Mouse (Mus musculus) hindbrain, embryonic 13.5 days (tissue): ENCODE measurements around the gene Zfp820. TPM values are rescaled to one million over a fixed set of nuclear protein-coding genes. Genes with fewer than 3 reads are reported as not detected.
"Not testable (repeated sequence)": the region's sequence is repeated elsewhere in the genome, so short reads cannot be mapped to it uniquely, and the experiment has no call there.

Source experiments
- ATAC-seq: fragments of 200-750 bp; cut with Nextera tagmentation; 2 replicates; pipeline ENCODE4 v1.8.0; 2017; ENCODE audit warnings: moderate TSS enrichment; ENCODE audit not compliant: low FRiP score
- H3K27ac ChIP-seq: fragments of 300-500 bp; sonication (generic); 2 replicates; pipeline ENCODE4 v1.5.1; 2015; ENCODE audit warnings: inconsistent platforms, mild to moderate bottlenecking, moderate library complexity
- H3K27me3 ChIP-seq: fragments of 300-500 bp; sonication (generic); 2 replicates; pipeline ENCODE4 v1.6.1; 2015; ENCODE audit warnings: mild to moderate bottlenecking, inconsistent platforms
- H3K36me3 ChIP-seq: fragments of 300-500 bp; sonication (generic); 2 replicates; pipeline ENCODE4 v1.6.1; 2015; ENCODE audit warnings: mild to moderate bottlenecking, inconsistent platforms
- H3K4me1 ChIP-seq: fragments of 300-500 bp; sonication (generic); replicated peaks from 2 replicates; pipeline ENCODE4 v1.6.1; 2015; ENCODE audit warnings: inconsistent platforms
- H3K4me2 ChIP-seq: fragments of 300-500 bp; sonication (generic); 2 replicates; pipeline ENCODE4 v1.6.1; 2015; ENCODE audit warnings: inconsistent platforms, mild to moderate bottlenecking, moderate library complexity
- H3K4me3 ChIP-seq: fragments of 300-500 bp; sonication (generic); 2 replicates; pipeline ENCODE4 v1.5.1; 2015; ENCODE audit warnings: mild to moderate bottlenecking, inconsistent platforms
- H3K9ac ChIP-seq: fragments of 300-500 bp; sonication (generic); 2 replicates; pipeline ENCODE4 v1.6.1; 2015; ENCODE audit warnings: mild to moderate bottlenecking, inconsistent platforms
- H3K9me3 ChIP-seq: fragments of 300-500 bp; sonication (generic); 2 replicates; pipeline ENCODE4 v1.6.1; 2016; ENCODE audit warnings: inconsistent platforms
- WGBS: fragments of 180-500 bp; shearing (Covaris S2); methylation state at CpG from one replicate; pipeline ENCODE4 v1.1.7; 2015; 5-methylcytosine and 5-hydroxymethylcytosine counted together
- polyA plus RNA-seq: library from polyadenylated mRNA; unstranded; fragments of >200 nt; fragmentation: Nextera tagmentation; extraction: Ambion mirVana; gene quantifications from 2 replicates; pipeline ENCODE4 v1.2.1, GENCODE M21; 2015

The Zfp820 gene
- 2.5 and 2.9 TPM in 2 replicates for polyA plus RNA-seq

GRCm38 (mm10) chr17:21845545-21846321 is at the start of gene Zfp820:
Zfp820 (minus strand) TSS chr17:21845772.
- ATAC-seq, result peak; percentile 98
- peaks cover 10% of the 10 kb centered on the region for H3K4me1 ChIP-seq
- 5% methylated on average over 22 of the region's 22 CpGs for WGBS
- H3K4me3 ChIP-seq, result peak within 1 kb of the TSS; percentile 57
- H3K9ac ChIP-seq, result peak within 1 kb of the TSS; percentile 77
- no peaks in the 10 kb centered on the region for H3K27me3 ChIP-seq
- no peak within 1 kb of the TSS for H3K27ac ChIP-seq
- no peaks in the 10 kb centered on the region for H3K9me3 ChIP-seq
- H3K36me3 ChIP-seq, result no peaks in the 10 kb centered on the region
- H3K4me2 ChIP-seq, result peak within 1 kb of the TSS; percentile 66

- 92% methylated on average over 1 of the region's 1 CpGs for WGBS
- Histone ChIP-seq H3K4me2 (no peak overlapping the region), H3K27me3 (no peaks in the 10 kb centered on the region)
Observed at GRCm38 (mm10) chr17:21871256-21871655, 25.7 kb upstream of the Zfp820 start.

GRCm38 (mm10) chr17:21846322-21846582 is 680 bp upstream of the Zfp820 start:
- ATAC-seq, result peak; percentile 37; the same call in 1 of the 2 replicates
- H3K4me1 ChIP-seq, H3K36me3 ChIP-seq, H3K9me3 ChIP-seq, H3K9ac ChIP-seq, H3K4me3 ChIP-seq, H3K27ac ChIP-seq, H3K27me3 ChIP-seq, H3K4me2 ChIP-seq: not testable (repeated sequence)
- WGBS, result 94% methylated on average over 8 of the region's 8 CpGs

More at GRCm38 (mm10) chr17:21871256-21871655, 25.7 kb upstream of the Zfp820 start:
- Histone ChIP-seq H3K27ac (no peak overlapping the region), H3K4me1 (no peaks in the 10 kb centered on the region), H3K4me3 (no peak overlapping the region), H3K9ac (no peak overlapping the region), H3K9me3 (no peaks in the 10 kb centered on the region), H3K36me3 (no peaks in the 10 kb centered on the region)
- ATAC-seq, result no peak

GRCm38 (mm10) chr17:21838510-21838909 is 7.1 kb downstream of the Zfp820 start:
- no peak overlapping the region for H3K27ac ChIP-seq
- ATAC-seq, result no peak
- H3K9ac ChIP-seq, result no peak overlapping the region
- no peak overlapping the region for H3K4me3 ChIP-seq
- H3K4me1 ChIP-seq, result no peaks in the 10 kb centered on the region
- no peaks in the 10 kb centered on the region for H3K27me3 ChIP-seq
- 64% methylated on average over 2 of the region's 2 CpGs for WGBS
- H3K36me3 ChIP-seq, result no peaks in the 10 kb centered on the region
- no peaks in the 10 kb centered on the region for H3K9me3 ChIP-seq
- no peak overlapping the region for H3K4me2 ChIP-seq

GRCm38 (mm10) chr17:21801373-21801772 is 44.2 kb downstream of the Zfp820 start:
- WGBS, result 51% methylated on average over 19 of the region's 19 CpGs
- ATAC-seq, H3K36me3 ChIP-seq: not testable (repeated sequence)

GRCm38 (mm10) chr17:21792256-21792655 is 53.3 kb downstream of the Zfp820 start:
- Histone ChIP-seq H3K27me3 (no peaks in the 10 kb centered on the region), H3K36me3 (no peaks in the 10 kb centered on the region), H3K9me3 (no peaks in the 10 kb centered on the region), H3K4me3 (no peak overlapping the region), H3K4me1 (no peaks in the 10 kb centered on the region), H3K27ac (no peak overlapping the region), H3K9ac (no peak overlapping the region), H3K4me2 (no peak overlapping the region)
- ATAC-seq, result no peak
- 81% methylated on average over 4 of the region's 4 CpGs for WGBS

More at GRCm38 (mm10) chr17:21801373-21801772, 44.2 kb downstream of the Zfp820 start:
- not testable (repeated sequence) for H3K9ac ChIP-seq, H3K4me2 ChIP-seq, H3K9me3 ChIP-seq, H3K27ac ChIP-seq, H3K27me3 ChIP-seq, H3K4me1 ChIP-seq, H3K4me3 ChIP-seq

- H3K4me1 ChIP-seq, result no peaks in the 10 kb centered on the region
- H3K4me2 ChIP-seq, result no peak overlapping the region
- 89% methylated on average over 2 of the region's 2 CpGs for WGBS
- no peaks in the 10 kb centered on the region for H3K9me3 ChIP-seq
- no peak overlapping the region for H3K4me3 ChIP-seq
- no peaks in the 10 kb centered on the region for H3K27me3 ChIP-seq
- H3K36me3 ChIP-seq, result no peaks in the 10 kb centered on the region
- no peak overlapping the region for H3K27ac ChIP-seq
- H3K9ac ChIP-seq, result no peak overlapping the region
- no peak for ATAC-seq
Observed at GRCm38 (mm10) chr17:21770336-21770735, 75.2 kb downstream of the Zfp820 start.

Other genes starting within 250 kb of the Zfp820 start
- 11.7 and 12.9 TPM in 2 replicates for gene Zfp983, start 195.1 kb downstream of the Zfp820 start, polyA plus RNA-seq
- 16.8 and 21.3 TPM in 2 replicates for gene Gm10226, start 153.9 kb downstream of the Zfp820 start, polyA plus RNA-seq
- 14.2 and 15.3 TPM in 2 replicates for gene Zfp760, start 138.0 kb downstream of the Zfp820 start, polyA plus RNA-seq
- 10.3 and 11.4 TPM in 2 replicates for gene Zfp229, start 115.0 kb downstream of the Zfp820 start, polyA plus RNA-seq
- gene Zfp995, start 64.2 kb upstream of the Zfp820 start, polyA plus RNA-seq, result 10.2 and 12.6 TPM in 2 replicates
- gene Zfp942, start 116.7 kb upstream of the Zfp820 start, polyA plus RNA-seq, result 19.8 and 20.8 TPM in 2 replicates
- 18.5 and 19.1 TPM in 2 replicates for gene Zfp943, start 116.8 kb upstream of the Zfp820 start, polyA plus RNA-seq